Mouse (Mus musculus): ENCODE measurements at regions not wholly inside any gene's neighbourhood (a gene's known extent, or its start where the extent isn't known, plus 50 kb on each side); places are given as distances from the start of the nearest gene placed in this dataset.

- Histone ChIP-seq H3K4me3 (ENCODE audit: insufficient read depth, low read length) (no peak overlapping the region), H3K4me1 (ENCODE audit: control insufficient read depth, insufficient read depth, low read length) (peaks cover 5% of the 10 kb centered on the region; the same call in 1 of the 2 replicates), H3K27ac (ENCODE audit: insufficient read depth, low read length) (peak overlapping the region; percentile 75)
- TF ChIP-seq CTCF (IDR thresholded peaks at IDR 0.05; ENCODE audit: borderline replicate concordance, insufficient read depth, low read length) (no peak), POLR2A (IDR thresholded peaks at IDR 0.05; ENCODE audit: low read depth, low read length) (no peak)
These were observed 103.1 kb upstream of the Ldb2 start for GRCm38 (mm10) chr5:44902541-44902940.

DNA sequence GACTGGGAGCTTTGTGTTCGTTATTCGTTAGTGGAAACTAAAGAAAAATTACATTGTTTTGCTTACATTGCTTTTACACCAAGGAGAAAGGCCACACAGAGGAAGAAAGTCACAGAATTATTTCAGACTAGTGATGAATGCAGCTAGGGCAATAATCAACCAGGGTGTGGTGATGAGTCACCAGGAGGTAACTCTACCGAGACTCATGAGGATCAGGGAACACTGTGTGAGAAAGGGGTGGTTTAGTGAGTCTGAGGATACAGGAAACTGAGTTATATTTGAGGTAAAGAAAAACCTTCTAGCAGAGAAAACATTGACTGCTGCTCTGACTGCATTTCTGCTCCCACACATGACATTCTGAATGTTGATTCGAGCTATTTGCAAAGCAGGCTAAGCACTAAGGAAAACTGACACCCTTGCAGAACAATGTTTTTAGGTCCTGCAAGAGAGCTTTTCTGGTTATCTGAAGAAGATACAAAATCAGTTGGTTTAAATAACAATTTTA lies 87.1 kb upstream of the Ldb2 start:
- peaks cover 6% of the 10 kb centered on the region; the same call in 1 of the 2 replicates for H3K4me1 ChIP-seq (ENCODE audit: control insufficient read depth, insufficient read depth, low read length)
- TF ChIP-seq POLR2A (IDR thresholded peaks at IDR 0.05; ENCODE audit: low read depth, low read length): no peak
- no peak for TF ChIP-seq CTCF (IDR thresholded peaks at IDR 0.05; ENCODE audit: borderline replicate concordance, insufficient read depth, low read length)
- peak overlapping the region; percentile 34; the same call in 1 of the 2 replicates for H3K27ac ChIP-seq (ENCODE audit: insufficient read depth, low read length)
- no peak overlapping the region for H3K4me3 ChIP-seq (ENCODE audit: insufficient read depth, low read length)

DNA sequence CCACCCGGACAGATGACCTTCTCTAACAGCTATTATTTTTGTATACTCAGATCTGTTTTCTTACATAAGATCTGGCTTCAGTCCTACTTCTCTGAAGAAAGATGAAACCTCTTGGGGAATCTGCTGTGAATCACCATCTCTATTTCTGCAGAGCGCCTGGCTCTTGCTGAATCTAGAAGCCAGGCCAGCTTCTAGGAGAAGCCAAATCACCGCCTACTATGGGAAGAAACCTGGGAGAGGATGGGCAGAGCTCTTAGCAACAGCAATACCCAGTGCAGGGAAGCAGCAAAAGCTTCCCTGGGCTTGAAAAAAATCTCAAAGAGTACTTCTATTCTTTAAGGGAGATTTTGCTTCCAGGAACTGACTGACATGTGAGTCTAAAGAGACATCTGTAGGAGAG lies 77.5 kb upstream of the Ldb2 start:
- Histone ChIP-seq H3K27ac (ENCODE audit: insufficient read depth, low read length) (no peak overlapping the region), H3K4me1 (ENCODE audit: control insufficient read depth, insufficient read depth, low read length) (no peaks in the 10 kb centered on the region), H3K4me3 (ENCODE audit: insufficient read depth, low read length) (no peak overlapping the region)
- no peak for TF ChIP-seq CTCF (IDR thresholded peaks at IDR 0.05; ENCODE audit: borderline replicate concordance, insufficient read depth, low read length)
- TF ChIP-seq POLR2A (IDR thresholded peaks at IDR 0.05; ENCODE audit: low read depth, low read length): no peak

DNA sequence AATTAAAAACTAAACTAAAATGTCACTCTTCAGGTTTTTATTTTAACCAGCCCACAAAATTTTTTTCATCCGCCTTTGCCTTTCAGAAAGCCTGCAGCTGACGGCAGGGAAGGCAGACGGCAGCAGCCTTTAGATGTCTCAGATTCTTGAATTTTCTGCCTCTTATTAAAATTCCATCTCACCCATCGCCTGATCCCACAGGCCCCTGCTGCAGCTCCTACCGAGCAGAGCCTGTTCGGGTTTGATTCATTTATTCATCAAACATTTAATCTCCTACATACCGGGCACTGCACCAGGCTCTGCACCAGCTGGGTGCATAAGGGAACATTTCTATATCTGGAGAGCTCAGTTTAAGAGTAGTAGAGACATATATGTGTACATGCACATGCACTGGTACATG lies 72.8 kb upstream of the Ldb2 start:
- Histone ChIP-seq H3K4me1 (ENCODE audit: control insufficient read depth, insufficient read depth, low read length) (no peaks in the 10 kb centered on the region), H3K27ac (ENCODE audit: insufficient read depth, low read length) (no peak overlapping the region), H3K4me3 (ENCODE audit: insufficient read depth, low read length) (no peak overlapping the region)
- no peak for TF ChIP-seq CTCF (IDR thresholded peaks at IDR 0.05; ENCODE audit: borderline replicate concordance, insufficient read depth, low read length)
- TF ChIP-seq POLR2A (IDR thresholded peaks at IDR 0.05; ENCODE audit: low read depth, low read length): no peak

DNA sequence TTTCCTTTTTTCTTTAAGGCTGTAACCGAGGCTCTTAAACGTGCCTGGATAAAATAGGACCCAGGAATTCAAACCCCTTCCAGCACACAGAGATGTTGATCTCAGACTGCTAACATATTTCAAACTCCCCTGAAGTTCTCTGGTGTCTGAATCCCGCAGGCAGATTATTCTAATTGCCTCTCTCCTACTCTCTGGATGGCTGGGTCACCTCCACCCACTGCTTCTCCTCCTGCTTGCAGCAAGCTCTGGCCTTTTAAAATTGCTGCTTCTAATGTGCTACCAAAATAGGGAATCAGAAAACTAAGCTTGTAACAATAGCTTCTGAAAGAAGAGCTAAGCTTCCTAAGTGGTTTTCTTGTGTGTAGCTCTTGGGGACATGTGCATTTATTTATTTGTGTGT lies 64.4 kb upstream of the Ldb2 start:
- TF ChIP-seq POLR2A (IDR thresholded peaks at IDR 0.05; ENCODE audit: low read depth, low read length): no peak
- no peak for TF ChIP-seq CTCF (IDR thresholded peaks at IDR 0.05; ENCODE audit: borderline replicate concordance, insufficient read depth, low read length)
- Histone ChIP-seq H3K4me1 (ENCODE audit: control insufficient read depth, insufficient read depth, low read length) (peaks cover 4% of the 10 kb centered on the region; the same call in 1 of the 2 replicates), H3K4me3 (ENCODE audit: insufficient read depth, low read length) (no peak overlapping the region), H3K27ac (ENCODE audit: insufficient read depth, low read length) (no peak overlapping the region)

- Histone ChIP-seq H3K27ac (ENCODE audit: insufficient read depth, low read length) (no peak overlapping the region), H3K4me1 (ENCODE audit: control insufficient read depth, insufficient read depth, low read length) (peaks cover 4% of the 10 kb centered on the region; the same call in 1 of the 2 replicates), H3K4me3 (ENCODE audit: insufficient read depth, low read length) (no peak overlapping the region)
- TF ChIP-seq CTCF (IDR thresholded peaks at IDR 0.05; ENCODE audit: borderline replicate concordance, insufficient read depth, low read length) (no peak), POLR2A (IDR thresholded peaks at IDR 0.05; ENCODE audit: low read depth, low read length) (no peak)
These were observed 63.9 kb upstream of the Ldb2 start for GRCm38 (mm10) chr5:44863349-44863748.

DNA sequence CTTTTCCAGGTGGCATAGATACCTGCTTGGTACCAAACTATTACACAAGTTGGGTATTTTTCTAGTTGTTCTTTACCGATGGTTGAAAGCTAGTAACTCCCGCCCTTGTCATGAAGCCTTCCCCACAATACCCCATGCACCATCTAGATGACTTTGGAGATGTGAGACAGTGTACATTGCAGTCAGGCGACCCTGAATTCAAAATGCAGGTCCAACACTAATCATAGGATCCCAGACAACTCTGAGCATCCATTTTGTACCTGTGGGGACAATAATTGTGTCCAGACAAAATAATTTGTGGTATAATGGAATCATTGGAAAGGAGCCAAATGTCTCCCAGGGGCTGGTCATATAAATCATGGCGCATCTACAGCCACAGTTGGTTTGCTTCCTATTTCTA lies 54.7 kb upstream of the Ldb2 start:
- Histone ChIP-seq H3K4me1 (ENCODE audit: control insufficient read depth, insufficient read depth, low read length) (no peaks in the 10 kb centered on the region), H3K4me3 (ENCODE audit: insufficient read depth, low read length) (no peak overlapping the region), H3K27ac (ENCODE audit: insufficient read depth, low read length) (no peak overlapping the region)
- TF ChIP-seq POLR2A (IDR thresholded peaks at IDR 0.05; ENCODE audit: low read depth, low read length) (no peak), CTCF (IDR thresholded peaks at IDR 0.05; ENCODE audit: borderline replicate concordance, insufficient read depth, low read length) (no peak)

Measured in embryonic fibroblast, embryonic 13.5 days (primary cell).